Mouse (Mus musculus) MN1 (cell line): ENCODE data around the gene Zfp174.
"Not testable (repeated sequence)": the region's sequence is repeated elsewhere in the genome, so short reads cannot be mapped to it uniquely, and the experiment has no call there.

Source experiments
- DNase-seq: peaks from one replicate; pipeline ENCODE4 v3.0.0-alpha.2; 2016; ENCODE audit warnings: low spot score

Gene Zfp174

DNA sequence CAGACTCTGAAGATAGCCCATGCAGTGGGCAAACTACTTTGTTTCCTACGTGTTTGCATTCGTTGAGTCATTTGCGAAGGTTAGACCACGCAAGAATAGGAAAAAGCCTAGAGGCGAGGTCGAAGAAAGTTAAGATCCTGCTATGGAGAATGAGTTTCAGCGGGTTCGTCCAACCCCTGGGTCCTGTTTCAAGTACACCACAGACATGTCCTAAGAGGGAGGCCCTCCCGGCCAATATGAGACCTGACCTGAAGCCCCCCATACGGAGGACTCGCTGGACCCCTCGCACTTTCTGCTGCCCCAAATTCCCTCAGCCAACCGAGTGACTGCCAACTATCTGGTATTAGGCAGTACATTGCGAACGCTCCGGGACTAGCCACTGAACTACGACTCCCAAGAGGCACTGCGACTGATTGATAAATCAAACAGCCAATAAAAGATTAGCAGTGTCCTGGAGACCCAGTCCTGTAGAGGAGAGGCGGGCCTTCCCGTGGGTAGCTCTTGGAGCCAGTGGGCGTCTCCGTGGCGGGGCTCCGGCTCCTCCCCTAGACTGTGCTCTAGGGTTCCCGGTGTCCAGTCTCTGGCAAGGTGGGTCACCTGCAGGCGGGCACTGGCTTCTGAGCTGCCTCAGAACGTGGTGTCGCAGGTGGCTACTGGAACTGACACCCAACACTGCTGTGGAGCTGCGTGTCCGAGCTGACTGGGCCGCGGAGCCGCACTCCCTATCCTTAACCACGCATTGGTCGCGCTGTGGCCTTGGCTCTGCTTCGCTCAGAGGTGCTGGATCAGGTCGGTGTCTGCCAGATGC is at the start of gene Zfp174:
TSS of gene Zfp174 (plus strand) at position 558 of the 808 bp plus-strand sequence.
- DNase-seq: peak; percentile 98

DNA sequence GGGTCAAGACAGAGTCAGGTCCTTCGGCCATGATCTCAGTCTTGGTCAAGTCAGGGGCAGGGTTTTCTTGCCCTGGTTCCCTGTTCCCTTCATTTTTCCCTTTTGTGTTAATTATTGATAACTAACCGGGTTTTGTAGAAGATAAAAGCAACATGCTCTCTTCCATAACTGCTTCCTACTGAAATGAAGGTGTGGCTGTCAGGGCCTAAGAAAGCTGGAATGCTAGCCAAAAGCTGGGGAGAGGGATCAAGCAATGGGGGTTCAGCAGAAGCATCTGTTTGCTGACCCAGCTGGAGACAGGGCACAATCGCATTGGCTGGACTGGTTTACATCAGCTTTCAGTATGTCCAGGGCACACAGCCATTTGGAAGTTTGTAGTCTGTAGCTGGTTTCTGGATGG is 38.9 kb upstream of the Zfp174 start:
- no peak for DNase-seq

DNA sequence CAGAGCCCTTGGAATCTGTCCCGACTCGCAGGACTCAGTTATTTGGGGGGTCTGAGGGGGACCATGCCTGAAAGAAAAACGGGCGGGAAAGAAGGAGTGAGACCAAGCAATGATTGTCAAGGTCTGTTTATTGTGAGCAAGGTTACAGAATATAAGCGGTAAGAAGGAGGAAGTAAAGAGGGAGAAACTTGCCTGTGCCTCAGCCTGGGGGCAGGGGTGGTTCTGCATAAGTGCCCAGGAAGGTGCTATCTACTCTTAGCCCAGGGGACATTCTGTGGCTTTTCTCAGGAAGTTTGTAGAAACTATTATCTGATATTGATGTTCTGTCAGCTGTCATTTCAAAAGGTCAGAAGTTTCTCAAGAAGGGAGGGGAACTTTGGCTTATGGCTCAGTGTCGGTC is 32.4 kb upstream of the Zfp174 start:
- DNase-seq: not testable (repeated sequence)

DNA sequence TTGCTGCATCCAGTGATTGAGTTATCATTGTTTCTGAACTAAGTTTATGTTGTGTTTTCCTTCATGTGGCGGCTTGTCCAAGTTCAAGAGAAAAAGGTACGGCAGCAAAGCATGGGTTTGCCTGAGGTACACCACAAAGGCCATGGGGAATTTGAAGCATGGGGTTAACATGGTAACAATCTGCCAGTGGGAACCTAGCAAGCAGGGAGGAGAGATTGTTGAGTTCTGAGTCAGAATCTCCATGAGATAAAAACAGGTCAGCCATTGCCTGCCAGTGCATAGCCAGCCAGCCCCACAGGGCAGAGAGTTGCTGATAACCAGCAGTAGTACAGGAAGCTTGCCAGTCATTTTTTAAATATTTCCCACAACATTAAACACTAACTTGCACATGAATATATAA is 26.9 kb upstream of the Zfp174 start:
- DNase-seq: no peak

DNA sequence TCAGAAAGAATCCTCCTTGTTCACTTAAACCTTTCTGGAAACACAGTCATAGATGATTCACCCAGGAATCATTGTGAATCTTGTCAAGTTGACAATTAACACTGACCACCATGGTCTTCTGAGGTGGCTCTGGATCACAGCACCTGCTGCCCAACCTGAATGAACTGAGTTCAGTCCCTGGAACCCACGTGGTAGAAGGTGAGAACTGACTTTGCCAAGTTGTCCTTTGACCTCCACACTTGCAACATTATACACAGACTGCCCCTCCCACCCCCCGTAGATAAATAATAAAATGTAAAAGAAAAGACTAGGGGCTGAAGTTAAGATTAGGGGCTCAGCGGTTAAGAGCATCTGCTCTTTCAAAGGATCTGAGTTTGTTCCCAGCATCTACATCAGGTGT is 19.0 kb upstream of the Zfp174 start:
- no peak for DNase-seq

DNA sequence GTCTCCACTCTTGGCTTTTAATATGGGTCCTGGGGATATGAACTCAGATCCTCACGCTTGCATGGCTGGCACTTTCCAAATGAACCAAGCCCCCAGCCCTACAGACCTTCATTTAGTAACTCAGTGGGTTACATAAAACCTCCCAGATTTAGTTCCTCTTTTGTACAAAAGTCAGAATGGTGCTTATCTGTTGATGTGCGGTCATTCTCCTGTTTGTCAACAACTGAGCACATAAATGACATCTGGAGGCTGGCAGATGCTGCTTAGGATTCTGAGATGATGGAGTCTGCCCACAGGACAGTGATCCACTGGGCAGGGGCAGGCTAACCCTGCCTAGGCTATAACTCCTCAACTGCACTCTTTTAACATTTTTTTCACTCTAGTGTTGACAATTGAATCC is 17.3 kb upstream of the Zfp174 start:
- no peak for DNase-seq

DNA sequence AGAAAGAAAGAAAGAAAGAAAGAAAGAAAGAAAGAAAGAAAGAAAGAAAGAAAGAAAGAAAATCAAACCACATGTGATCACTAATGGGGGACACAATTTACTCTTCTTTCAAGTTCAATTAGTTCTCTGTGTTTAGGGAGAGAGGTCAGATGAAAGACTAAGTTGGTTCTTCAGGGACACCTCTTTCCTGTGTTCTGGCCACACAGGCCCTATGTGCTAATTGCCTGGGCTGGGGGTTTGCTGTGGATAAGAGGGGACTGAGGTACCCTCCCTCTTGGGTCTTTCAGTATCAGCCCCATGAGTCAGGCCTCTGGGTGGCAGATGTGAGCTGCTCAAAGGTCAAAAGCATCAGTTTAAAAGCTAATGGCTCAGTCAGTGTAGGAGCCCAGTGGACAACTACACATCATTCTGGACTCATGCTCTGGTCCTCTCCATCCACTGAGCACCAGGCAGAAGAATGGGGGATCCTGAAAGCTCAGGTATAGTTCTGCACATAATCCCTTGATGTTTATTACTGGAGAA is 16.4 kb upstream of the Zfp174 start, which contains the start of gene Olfr15:
TSS of gene Olfr15 (plus strand) at position 291 of the 522 bp plus-strand sequence.
- peak; percentile 14 for DNase-seq

DNA sequence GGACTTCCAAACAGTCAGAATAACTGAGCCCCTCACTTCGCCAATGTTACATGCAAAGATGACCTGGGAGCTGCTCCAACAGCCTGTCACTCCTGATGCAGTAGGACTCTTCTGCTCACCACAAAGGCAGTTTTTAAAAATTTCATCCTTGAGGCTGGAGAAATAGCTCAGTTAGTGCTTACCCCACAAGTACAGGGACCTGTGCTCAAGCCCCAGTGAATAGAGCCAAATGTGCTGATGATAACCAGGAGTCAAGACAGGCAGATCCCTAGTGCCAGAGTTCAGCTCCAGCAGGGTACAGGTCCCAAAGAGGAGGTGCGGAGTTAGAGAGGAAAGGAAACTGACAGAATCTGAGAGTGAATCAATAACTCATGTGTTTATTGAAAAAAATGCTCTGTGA is 11.6 kb upstream of the Zfp174 start:
- no peak for DNase-seq

DNA sequence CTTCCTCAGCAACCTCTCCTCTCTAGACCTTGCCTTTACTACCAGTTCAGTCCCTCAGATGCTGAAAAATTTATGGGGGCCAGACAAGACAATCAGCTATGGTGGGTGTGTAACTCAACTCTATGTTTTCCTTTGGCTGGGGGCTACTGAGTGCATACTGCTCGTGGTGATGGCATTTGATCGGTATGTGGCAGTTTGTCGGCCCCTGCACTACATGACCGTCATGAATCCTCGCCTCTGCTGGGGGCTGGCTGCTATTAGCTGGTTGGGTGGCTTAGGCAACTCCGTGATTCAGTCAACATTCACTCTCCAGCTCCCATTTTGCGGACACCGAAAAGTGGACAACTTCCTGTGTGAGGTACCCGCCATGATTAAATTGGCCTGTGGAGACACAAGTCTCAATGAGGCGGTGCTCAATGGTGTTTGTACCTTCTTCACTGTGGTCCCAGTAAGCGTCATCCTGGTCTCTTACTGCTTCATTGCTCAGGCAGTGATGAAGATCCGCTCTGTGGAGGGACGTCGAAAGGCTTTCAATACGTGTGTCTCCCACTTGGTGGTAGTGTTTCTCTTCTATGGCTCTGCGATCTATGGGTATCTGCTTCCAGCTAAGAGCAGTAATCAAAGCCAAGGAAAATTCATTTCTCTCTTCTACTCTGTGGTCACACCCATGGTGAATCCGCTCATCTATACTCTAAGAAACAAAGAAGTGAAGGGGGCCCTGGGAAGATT is 7.7 kb upstream of the Zfp174 start:
- peak; percentile 55 for DNase-seq

DNA sequence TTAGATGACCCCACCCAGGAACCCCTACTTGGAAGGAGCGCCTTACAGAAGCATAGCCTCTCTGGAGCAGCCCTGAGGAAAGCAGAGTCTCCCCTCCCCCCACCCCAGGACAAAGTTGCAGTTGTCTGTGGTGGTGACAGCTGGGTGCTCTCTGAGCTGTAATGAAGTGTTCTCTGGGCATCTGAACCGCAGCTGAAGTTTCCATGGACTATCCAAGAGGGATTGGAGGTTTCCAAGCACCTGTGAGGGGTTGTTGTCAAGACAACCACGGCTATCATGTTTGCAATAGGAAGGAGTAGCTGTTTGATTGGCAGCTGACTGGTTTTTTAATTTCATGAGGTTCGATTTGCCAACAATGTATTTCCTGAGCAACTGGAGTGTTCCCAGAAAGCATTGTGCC is 4.1 kb upstream of the Zfp174 start:
- no peak for DNase-seq

DNA sequence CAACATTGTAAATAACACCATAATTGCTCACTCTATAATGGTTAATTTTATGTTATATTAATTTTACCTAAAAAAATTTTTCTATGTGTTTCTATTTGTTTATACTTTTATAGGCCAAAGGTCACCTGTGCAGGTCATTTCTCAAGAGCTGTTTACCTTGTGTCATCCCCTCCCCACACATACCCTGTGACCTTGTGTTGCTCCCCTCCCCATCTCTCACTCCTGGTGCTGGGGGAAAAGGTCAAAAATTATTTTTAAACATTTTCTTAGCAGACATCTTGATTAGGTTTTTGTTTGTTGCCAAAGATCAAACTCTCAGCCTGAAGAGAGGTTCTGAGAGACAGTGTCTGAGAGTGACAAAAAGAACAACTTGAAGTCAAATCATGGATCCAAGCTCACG is 3.3 kb upstream of the Zfp174 start:
- DNase-seq: no peak

DNA sequence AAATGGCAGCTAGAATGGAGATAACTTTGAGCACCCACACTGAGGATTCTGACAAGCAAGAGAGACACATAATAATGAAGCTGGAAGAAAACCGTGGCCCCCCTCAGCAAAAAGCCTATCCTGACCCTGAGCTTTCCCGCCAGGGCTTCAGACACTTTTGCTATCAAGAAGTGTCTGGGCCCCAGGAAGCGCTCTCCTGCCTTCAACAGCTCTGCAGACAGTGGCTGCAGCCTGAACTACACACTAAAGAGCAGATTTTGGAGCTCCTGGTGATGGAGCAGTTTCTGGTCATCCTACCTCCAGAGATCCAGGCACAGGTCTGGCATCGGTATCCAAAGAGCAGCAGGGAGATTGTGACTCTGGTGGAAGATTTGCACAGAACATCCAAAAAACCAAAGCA is 803 bp downstream of the Zfp174 start:
- DNase-seq: peak; percentile 36

DNA sequence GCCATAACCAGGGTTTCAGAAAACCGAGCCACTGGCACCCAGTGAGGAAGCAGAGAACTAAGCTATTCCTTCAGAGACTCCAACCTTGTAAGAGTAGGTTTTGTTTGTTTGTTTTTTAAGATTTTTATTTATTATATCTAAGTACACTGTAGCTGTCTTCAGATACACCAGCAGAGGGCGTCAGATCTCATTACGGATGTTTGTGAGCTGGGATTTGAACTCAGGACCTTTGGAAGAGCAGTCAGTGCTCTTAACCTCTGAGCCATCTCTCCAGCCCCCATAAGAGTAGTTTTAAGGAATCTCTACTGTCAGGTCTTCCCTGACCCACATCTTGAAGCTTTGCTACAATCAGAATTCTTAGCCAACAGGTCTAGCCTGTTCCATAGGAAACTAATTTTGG is 1.3 kb downstream of the Zfp174 start:
- no peak for DNase-seq

DNA sequence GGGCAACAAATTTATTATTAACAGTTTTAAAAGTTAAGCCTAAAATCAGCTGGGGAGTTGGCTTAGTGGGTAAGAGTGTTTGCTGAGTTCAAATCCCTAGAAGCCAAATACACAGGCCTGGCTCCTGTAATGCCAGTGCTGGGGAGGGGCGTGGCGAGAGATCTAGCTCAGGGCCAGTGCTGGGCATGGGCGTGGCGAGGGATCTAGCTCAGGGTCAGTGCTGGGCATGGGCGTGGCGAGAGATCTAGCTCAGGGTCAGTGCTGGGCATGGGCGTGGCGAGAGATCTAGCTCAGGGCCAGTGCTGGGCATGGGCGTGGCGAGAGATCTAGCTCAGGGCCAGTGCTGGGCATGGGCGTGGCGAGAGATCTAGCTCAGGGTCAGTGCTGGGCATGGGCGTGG is 4.2 kb downstream of the Zfp174 start:
- DNase-seq: not testable (repeated sequence)

DNA sequence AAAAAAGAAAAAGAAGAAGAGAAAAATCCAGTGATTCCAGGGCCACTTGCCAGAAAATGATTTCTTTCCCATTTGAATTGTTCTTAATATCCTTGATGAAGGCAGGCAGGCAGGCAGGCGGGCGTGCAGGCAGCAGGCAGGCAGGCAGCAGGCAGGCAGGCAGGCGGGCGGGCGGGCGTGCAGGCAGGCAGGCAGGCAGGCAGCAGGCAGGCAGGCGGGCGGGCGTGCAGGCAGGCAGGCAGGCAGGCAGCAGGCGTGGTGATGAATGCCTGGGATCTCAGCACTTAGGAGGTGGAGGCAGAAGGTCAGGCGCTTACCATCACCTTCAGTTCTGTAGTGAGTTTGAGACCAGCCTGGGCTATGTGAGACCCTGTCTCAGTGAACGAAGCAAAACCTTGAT is 5.5 kb downstream of the Zfp174 start:
- DNase-seq: no peak

DNA sequence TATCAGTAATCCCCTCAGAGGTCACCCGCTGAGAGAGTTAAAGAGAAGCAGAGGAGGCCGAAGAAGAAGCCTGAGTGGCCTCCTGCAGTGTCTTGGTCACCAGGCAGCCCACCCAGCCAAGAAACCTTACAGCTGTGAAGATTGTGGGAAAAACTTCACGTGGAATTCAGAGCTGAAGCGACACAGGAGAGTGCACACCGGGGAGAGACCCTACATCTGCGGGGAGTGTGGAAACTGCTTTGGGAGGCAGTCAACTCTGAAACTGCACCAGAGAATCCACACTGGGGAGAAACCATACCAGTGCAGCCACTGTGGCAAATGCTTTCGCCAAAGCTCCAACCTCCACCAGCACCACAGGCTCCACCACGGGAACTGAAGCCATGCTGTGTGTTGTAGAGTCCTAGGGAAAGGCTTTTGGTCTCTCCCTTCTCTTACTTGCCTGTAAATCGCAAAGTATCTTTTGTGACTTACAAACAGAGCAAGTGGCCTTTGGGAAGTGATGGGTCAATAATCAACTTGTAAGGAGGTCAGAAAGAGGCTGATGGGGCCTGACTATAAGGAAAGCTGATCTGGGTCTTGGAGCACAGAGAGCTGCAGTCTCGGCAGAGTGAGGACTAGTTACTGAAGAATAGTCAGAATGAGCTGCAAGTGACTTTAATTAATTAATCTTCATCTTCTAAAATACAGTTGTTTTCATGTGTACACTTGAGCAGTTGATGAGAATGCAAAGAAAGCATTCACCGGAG is 7.5 kb downstream of the Zfp174 start:
- no peak for DNase-seq

DNA sequence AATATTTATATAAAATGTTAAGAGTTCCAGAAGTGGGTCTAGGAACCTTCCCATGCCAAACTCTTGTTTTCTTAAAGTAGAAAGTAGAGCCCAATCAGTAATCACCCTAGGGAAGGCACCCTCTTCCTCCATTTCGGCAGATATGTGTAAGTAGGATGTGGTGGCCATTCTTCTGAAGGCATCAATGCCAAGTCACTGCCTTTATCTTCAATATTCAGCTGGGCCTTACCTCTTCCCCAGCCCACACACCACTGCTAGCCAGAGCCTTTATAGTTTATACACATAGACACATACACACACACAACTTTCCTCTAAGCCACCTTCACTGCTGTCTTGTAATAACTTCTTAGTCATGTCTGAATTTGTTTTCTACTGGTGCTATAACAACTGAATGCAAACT is 8.7 kb downstream of the Zfp174 start:
- DNase-seq: no peak

DNA sequence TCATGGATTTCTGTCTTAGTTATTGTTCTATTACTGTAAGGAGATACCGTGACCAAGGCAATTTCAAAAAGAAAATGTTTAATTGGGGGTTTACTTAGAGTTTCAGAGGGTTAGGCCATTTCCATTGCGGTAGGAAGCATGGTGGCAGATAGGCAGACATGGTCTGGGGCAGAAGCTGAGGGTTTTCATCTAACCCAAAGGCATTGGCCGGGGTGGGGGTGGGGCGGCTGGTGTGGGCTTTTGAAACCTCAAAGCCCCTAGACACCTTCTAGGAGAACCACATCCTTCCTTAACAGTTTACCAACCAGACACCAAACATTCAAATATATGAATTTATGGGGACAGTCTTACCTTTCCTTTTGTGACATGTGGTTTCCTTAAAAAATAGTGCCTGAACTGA is 12.2 kb downstream of the Zfp174 start:
- DNase-seq: no peak

DNA sequence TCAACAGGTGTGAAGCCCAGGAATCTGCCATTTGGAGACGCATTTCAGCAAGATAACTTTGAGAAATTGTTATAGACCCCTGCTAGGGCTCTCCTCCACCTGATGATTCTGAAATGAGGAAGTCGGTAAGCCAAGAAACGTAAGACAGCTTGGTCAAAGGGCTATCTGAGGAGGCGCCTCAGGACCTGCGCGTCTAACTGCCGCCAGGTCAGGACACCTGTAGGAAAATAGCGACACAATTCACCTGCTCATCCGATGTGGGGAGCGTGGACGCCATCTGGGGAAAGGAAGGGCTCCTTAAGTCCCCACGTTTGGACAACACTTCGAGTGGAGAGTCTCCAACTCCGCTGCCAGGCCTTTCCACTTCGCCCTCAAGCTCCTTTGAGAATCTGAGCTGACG is 24.7 kb downstream of the Zfp174 start:
- no peak for DNase-seq

DNA sequence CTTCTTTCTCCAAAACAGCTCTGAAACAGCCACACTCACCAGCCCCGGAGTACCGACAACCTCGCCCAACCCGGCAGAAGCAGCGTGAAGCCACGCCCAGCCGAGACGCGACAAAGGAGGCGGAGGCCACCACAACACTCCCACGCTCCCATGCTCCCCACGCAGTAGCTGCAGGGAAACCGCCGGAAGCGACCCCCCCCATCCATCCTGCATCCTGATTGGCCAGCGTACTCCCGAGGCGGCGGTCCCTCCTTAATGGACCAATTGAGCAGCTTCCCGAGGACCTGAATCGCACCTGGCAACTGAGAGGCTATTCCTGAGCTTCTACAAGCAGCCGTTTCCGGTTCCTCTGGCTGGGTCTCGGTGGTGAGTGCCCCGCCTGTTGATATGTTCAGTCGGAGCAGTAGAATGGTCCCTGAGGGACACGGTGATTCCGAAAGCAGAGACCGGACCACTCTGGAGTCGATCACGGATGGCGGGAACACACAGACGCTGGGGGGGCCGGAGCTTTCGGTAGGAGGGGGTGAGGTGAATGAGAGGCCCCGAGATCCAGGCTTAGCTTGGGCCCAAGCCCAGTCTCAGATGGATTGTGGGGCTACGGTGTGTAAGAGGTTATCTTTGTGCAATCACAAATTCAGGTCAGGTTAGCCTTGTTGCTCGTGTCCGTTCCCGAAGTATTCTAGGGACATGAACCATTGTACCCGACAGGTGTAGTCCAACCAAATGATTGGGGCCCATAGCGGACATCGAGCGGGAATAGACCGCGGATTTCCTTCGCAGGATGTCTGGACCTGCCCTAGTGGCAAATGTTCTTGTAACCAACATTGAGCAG is 25.4 kb downstream of the Zfp174 start, which contains the start of gene Naa60:
TSS of gene Naa60 (plus strand) at position 160 of the 832 bp plus-strand sequence.
- peak; percentile 87 for DNase-seq

DNA sequence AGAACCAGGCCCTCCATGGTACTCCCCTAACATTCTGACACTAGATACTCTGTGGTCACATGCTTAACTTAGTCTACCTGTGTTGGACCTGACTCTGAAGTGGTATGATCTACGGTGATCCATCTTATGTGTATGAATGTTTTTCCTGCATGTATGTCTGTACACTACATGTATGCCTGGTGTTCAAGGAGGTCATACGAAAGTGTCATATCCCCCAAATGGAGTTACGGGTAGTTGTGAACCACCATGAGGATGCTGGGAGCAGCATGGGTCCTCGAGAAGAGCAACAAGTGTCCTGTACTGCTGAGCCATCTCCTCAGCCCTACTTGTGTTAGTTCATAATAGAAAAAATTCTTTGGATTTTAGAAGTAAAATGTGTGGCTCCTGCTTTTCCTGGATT is 29.3 kb downstream of the Zfp174 start:
- no peak for DNase-seq
